Mouse (Mus musculus) embryonic fibroblast, embryonic 13.5 days (primary cell): ENCODE results near the gene Fam76a.

ENCODE experiments used
- CTCF ChIP-seq: IDR thresholded peaks from 2 replicates; pipeline ENCODE4 v1.5.1; 2011; ENCODE audit warnings: mild to moderate bottlenecking, control low read depth, low read length, moderate library complexity, borderline replicate concordance; ENCODE audit not compliant: insufficient read depth
- POLR2A ChIP-seq: IDR thresholded peaks from 2 replicates; pipeline ENCODE4 v1.6.1; 2011; ENCODE audit warnings: low read depth, mild to moderate bottlenecking, control low read depth, low read length, moderate library complexity

GRCm38 (mm10) chr4:132932752-132933404 is 10.5 kb upstream of the Fam76a start:
- TF ChIP-seq POLR2A (no peak), CTCF (no peak)
